Mouse (Mus musculus) thymus, postnatal 4 days (tissue): ENCODE results near the gene Tef.
A peak's percentile ranks its signal among the peaks of the same experiment; 100 is the strongest.

ENCODE experiments used
- DNase-seq: peaks from one replicate; pipeline ENCODE4 v3.0.0; 2021

The Tef gene

GRCm38 (mm10) chr15:81802001-81802890, at the start of gene Tef:
Gene Tef, plus strand, starts transcription at chr15:81802421.
- peak; percentile 78 for DNase-seq

DNA sequence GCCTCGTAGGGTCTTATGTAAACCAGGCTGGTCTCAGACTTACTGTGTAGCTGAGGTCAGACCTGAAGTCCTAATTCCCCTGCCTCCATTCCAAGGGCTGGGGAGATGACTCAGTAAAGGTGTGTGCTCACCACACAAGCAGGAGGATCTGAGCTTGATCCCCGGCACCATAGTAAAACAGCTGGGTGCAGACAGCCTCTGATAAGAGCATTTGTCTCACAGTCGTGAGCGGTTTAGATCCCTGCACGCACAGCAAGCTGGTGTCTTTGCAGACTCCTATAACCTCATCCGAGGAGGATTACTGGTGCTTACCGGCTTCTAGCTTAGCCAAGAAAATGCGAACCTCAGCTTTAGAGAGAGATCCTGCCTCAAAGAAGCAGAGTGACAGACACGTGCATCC, 48.6 kb upstream of the Tef start:
- no peak for DNase-seq

- DNase-seq: no peak
Observed at GRCm38 (mm10) chr15:81758701-81759100, 43.5 kb upstream of the Tef start.

DNA sequence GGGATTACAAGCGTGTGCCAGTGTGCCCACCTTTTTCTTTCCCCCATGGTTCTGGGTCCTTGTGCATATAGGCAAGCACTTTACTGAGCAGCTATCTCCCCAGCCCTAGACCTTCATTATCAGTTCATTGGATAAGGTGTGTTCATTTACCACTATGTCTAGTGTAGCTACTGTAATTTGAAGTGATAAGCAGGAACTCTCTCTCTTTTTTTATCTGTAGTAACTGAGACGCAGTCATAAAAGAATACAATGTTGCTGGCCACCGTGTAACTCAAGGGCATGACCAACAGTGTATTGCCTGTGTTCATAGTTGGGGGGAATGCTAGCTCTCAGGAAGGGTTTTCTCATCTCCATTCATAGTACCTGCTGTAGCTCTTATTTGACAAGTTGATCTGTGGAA, 42.7 kb upstream of the Tef start:
- DNase-seq: no peak

- no peak for DNase-seq
Observed at GRCm38 (mm10) chr15:81760361-81761079, 41.7 kb upstream of the Tef start.

- DNase-seq: no peak
Observed at GRCm38 (mm10) chr15:81761381-81761780, 40.8 kb upstream of the Tef start.

GRCm38 (mm10) chr15:81761959-81762358, 40.3 kb upstream of the Tef start:
- no peak for DNase-seq

DNA sequence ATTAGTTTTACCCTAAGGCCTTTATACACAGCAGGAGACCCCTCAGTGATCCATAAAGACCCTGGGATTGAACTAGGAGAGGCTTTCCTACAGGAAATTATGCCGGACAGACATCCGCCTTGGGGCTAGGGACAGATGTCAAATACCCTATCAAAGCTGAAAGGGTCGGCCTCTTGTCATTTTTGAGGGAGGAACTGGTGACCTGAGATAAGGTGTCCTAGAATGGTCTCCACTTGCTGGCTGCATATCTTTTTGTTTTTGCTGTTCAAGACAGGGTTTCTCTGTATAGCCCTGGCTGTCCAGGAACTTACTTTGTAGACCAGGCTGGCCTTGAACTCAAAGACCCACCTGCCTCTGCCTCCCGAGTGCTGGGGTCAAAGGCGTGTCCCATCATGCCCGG, 37.6 kb upstream of the Tef start:
- no peak for DNase-seq

DNA sequence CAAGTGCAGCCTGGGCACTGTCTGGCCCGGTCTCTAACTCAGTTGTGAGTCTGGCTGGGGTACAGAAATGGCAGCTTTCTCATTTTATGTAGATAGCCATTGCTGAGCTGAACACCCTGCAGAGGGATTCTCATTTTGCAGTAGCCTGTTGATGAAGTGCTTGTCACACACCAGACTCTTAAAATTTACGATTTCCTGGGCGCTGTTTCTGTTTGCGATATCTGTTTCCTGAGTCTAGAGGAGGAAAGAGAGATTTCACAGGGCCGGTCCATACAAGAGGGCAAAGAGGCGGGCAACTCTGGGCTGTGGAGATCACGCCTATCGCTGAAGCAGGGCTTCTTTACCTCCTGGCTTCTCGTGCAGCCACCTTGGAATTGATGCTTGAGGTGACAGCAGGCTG, 36.6 kb upstream of the Tef start:
- no peak for DNase-seq

- DNase-seq: no peak
Observed at GRCm38 (mm10) chr15:81766439-81766838, 35.8 kb upstream of the Tef start.

DNA sequence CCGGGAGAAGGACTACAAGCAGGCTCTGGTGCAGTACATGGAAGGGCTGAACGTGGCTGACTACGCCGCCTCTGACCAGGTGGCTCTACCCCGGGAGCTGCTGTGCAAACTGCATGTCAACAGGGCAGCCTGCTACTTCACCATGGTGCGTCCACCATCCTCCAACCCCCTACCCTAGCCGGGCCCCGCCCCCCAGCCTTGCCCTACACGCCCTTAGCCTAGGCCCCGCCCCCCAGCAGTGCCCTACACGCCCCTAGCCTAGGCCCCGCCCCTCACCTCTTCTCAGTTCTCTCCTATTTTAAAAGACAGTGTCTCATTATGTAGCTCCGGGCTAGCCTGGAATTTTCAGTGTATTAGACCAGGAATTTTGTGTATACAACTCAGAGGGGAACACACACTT, 33.2 kb upstream of the Tef start:
- DNase-seq: peak; percentile 28

DNA sequence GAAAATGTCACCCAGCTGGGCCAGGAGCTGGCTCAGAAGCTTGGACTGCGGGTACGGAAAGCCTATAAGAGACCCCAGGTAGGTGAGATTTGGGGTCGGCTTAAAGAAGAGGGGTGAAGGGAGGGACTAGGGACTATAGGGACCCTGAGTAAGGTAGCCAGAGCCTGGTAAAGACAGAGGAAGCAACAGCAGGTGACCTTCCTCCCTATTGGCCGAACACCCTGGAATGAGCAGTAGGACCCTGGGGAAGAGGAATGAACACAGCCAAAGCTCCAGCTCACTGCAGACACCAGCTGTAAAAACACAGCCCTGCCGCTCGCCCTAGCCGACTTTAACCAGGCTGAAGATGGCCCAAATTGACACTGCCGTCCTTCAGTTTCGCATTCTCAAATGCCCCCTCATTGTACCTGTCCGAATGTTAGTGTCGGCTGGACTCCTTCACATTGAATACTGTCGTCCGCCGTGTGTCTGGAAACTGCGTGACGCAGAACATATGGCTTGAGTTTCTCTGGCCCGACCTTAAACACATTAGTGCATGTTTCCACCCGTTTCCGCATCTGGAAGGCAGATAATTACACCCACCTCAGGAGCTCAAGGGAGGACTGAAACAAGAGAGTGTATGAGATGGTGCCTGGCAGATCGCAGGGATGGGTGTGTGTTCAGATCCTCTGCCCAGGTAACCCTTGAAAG, 29.6 kb upstream of the Tef start:
- DNase-seq: no peak

- no peak for DNase-seq
Observed at GRCm38 (mm10) chr15:81774505-81775171, 27.6 kb upstream of the Tef start.

- DNase-seq: no peak
Observed at GRCm38 (mm10) chr15:81776631-81777422, 25.4 kb upstream of the Tef start.

DNA sequence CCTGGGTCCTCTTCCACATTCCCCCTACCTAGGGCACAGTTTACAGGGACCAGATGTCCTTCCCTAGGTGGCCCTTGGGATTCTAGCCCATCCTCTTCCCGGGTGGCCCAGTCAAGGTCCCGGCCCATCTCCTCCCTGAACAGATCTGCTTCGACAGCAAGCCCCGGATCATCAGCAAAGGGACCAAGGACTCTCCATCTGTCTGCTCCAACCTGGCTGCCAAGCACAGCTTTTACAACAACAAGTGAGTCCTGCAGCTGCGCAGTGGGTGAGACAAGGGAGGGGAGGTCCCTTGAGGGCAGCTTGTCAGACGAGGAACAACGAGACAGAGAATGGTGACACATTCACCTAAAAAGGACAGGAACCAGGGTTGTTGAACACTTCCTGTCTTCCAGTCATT, 20.4 kb upstream of the Tef start:
- no peak for DNase-seq

DNA sequence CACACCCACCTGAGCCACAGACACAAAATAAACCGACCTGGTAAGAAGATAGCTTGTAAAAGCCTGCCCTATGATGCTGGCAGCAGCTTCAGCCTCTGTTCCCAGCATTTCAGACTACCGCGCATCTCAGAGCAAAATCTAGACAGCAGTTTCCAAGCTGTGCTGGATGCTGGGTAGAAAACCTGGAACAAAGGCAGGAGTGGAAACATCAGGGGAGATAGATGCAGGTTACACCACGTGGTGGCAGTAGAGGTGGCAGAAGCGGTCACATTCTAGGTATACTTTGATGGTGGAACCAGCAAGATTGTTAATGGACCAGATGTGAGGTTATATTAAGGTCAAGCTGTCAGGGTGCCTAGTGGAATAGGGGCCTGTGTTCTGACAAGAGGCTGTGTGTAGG, 17.5 kb upstream of the Tef start:
- peak; percentile 23 for DNase-seq

DNA sequence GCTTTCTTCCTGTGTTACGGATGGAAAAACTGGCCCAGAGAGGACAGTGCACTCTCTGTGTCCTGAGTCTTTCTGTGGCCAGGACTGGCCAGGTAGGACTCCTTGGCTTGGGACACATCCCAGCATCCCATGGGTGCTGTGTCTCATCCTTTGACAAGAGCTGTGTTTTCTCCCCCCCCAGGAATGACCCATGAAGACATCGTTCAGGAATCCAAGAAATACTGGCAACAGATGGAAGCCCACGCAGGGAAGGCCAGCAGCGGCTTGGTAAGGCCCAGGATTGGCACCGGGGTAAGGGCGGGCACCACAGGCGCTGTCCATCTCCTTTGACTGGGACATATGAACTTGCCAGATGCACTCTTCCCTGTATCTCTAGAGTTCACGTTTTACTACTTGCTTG, 16.5 kb upstream of the Tef start:
- no peak for DNase-seq

DNA sequence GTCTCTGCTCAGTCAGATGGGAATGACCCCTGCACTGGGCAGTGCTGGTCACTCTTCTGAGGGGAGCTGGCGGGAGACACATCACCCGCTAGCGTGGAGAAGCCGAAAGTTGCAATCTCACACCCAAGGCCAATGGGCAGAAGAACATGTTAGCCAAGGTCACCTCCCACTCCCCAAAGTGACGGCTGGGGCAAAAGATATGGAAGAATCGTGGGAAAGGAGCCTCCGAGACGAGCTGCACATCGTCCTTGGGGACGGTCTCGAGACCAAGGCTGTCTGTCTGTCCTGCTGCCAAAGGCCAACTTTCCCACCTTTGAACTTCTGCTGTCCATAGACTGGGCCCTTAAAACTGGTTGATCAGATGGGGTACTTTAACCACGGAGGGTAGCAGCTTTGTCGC, 14.7 kb upstream of the Tef start:
- no peak for DNase-seq

GRCm38 (mm10) chr15:81792444-81792843, 9.8 kb upstream of the Tef start:
- DNase-seq: no peak

- peak; percentile 53 for DNase-seq
Observed at GRCm38 (mm10) chr15:81796228-81796627, 6.0 kb upstream of the Tef start.

DNA sequence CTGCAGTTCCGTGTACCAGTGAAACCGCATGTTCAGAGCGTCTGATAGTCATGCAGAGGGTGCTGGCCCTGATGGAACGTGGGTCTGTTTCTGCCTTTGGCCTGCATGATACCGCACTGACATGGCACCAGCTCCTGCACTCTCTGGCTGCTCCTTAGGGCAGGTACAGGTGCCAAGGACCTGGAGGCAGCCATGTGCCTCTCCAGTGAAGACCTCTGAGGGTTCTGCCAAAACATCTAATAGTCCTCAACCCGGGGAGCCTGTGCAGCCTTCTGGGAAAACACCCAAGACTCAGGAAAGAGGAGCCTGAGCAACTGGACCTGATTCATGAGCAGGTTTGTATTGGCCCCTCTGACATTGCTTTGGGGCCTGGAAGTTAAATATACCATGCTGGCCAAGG, 4.4 kb upstream of the Tef start:
- no peak for DNase-seq

DNA sequence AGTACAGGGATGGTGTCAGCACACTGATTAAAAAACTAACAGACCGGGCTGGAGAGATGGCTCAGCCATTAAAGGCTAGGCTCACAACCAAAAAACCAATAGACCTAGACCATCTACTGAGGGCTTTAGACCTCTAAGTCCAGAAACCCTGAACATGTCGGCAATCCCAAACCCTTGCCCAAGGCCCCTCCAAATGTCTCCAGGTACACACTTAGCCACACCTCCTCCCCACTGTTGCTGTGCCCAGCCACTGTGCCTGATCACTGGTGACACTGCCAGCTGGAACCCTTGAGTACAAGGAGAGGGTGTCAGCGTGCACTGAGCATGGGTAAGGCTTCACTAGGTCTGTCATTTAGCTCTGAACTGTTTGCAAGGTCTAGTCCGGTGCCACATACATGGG, 3.8 kb upstream of the Tef start:
- no peak for DNase-seq
